Mouse (Mus musculus): ENCODE measurements around the gene Sp8. TPM values are rescaled to one million over a fixed set of nuclear protein-coding genes. Genes with fewer than 3 reads are reported as not detected.

The Sp8 gene
- polyA plus RNA-seq (2016; fragmentation: Nextera tagmentation; extraction: Ambion mirVana): 9.1 and 12.0 TPM in 2 replicates

- Histone ChIP-seq H3K4me1 (replicated peaks) (peaks cover 65% of the 10 kb centered on the region), H3K27me3 (ENCODE audit: insufficient read depth, poor library complexity, severe bottlenecking) (peaks cover 96% of the 10 kb centered on the region), H3K9me3 (no peaks in the 10 kb centered on the region), H3K27ac (peak within 1 kb of the TSS; percentile 93), H3K36me3 (peaks cover 10% of the 10 kb centered on the region), H3K4me3 (peak within 1 kb of the TSS; percentile 65)
- no peak for DNase-seq (ENCODE audit: low spot score)
- WGBS: 0% methylated on average over 6 of the region's 6 CpGs
Observed at GRCm38 (mm10) chr12:118846221-118846620, at the start of gene Sp8. TSS of gene Sp8 (plus strand) at chr12:118846329.

GRCm38 (mm10) chr12:118811328-118811961 lies 34.7 kb upstream of the Sp8 start:
- peaks cover 23% of the 10 kb centered on the region for H3K27me3 ChIP-seq (ENCODE audit: insufficient read depth, poor library complexity, severe bottlenecking)
- DNase-seq (ENCODE audit: low spot score): peak; percentile 31
- 2% methylated on average over 17 of the region's 17 CpGs for WGBS
- no peak overlapping the region for H3K27ac ChIP-seq
- H3K4me1 ChIP-seq (replicated peaks): peaks cover 8% of the 10 kb centered on the region
- H3K4me3 ChIP-seq: peak overlapping the region; percentile 37
- no peaks in the 10 kb centered on the region for H3K9me3 ChIP-seq
- no peaks in the 10 kb centered on the region for H3K36me3 ChIP-seq

- Histone ChIP-seq H3K36me3 (no peaks in the 10 kb centered on the region), H3K4me1 (replicated peaks) (peaks cover 8% of the 10 kb centered on the region), H3K27ac (no peak overlapping the region), H3K27me3 (ENCODE audit: insufficient read depth, poor library complexity, severe bottlenecking) (peaks cover 20% of the 10 kb centered on the region), H3K9me3 (no peaks in the 10 kb centered on the region), H3K4me3 (no peak overlapping the region)
- no peak for DNase-seq (ENCODE audit: low spot score)
- 88% methylated on average over 3 of the region's 3 CpGs for WGBS
Observed at GRCm38 (mm10) chr12:118814561-118814960, 31.6 kb upstream of the Sp8 start.

GRCm38 (mm10) chr12:118816156-118816555 lies 30.0 kb upstream of the Sp8 start:
- Histone ChIP-seq H3K4me3 (no peak overlapping the region), H3K4me1 (replicated peaks) (peaks cover 7% of the 10 kb centered on the region), H3K27me3 (ENCODE audit: insufficient read depth, poor library complexity, severe bottlenecking) (peaks cover 13% of the 10 kb centered on the region; the same call in 1 of the 2 replicates), H3K9me3 (no peaks in the 10 kb centered on the region), H3K27ac (no peak overlapping the region), H3K36me3 (no peaks in the 10 kb centered on the region)
- DNase-seq (ENCODE audit: low spot score): no peak

- peaks cover 30% of the 10 kb centered on the region for H3K27me3 ChIP-seq (ENCODE audit: insufficient read depth, poor library complexity, severe bottlenecking)
- no peak overlapping the region for H3K4me3 ChIP-seq
- H3K9me3 ChIP-seq: no peaks in the 10 kb centered on the region
- H3K27ac ChIP-seq: no peak overlapping the region
- H3K36me3 ChIP-seq: no peaks in the 10 kb centered on the region
- no peaks in the 10 kb centered on the region; the same call in 1 of the 2 replicates for H3K4me1 ChIP-seq (replicated peaks)
- no peak for DNase-seq (ENCODE audit: low spot score)
- 55% methylated on average over 6 of the region's 6 CpGs for WGBS
Observed at GRCm38 (mm10) chr12:118829881-118830280, 16.2 kb upstream of the Sp8 start.

- H3K4me1 ChIP-seq (replicated peaks): peaks cover 49% of the 10 kb centered on the region
- no peaks in the 10 kb centered on the region for H3K36me3 ChIP-seq
- H3K27ac ChIP-seq: peak overlapping the region; percentile 83
- peak overlapping the region; percentile 64 for H3K4me3 ChIP-seq
- H3K9me3 ChIP-seq: no peaks in the 10 kb centered on the region
- DNase-seq (ENCODE audit: low spot score): peak; percentile 67
- peaks cover 89% of the 10 kb centered on the region for H3K27me3 ChIP-seq (ENCODE audit: insufficient read depth, poor library complexity, severe bottlenecking)
- WGBS: under 1% methylated on average over 72 of the region's 72 CpGs
Observed at GRCm38 (mm10) chr12:118836411-118837341, 9.5 kb upstream of the Sp8 start.

- Histone ChIP-seq H3K27me3 (ENCODE audit: insufficient read depth, poor library complexity, severe bottlenecking) (peaks cover 89% of the 10 kb centered on the region), H3K27ac (peak overlapping the region; percentile 83; the same call in 1 of the 2 replicates), H3K36me3 (no peaks in the 10 kb centered on the region), H3K4me1 (replicated peaks) (peaks cover 54% of the 10 kb centered on the region), H3K4me3 (peak overlapping the region; percentile 64), H3K9me3 (no peaks in the 10 kb centered on the region)
- 2% methylated on average over 11 of the region's 11 CpGs for WGBS
- peak; percentile 42 for DNase-seq (ENCODE audit: low spot score)
Observed at GRCm38 (mm10) chr12:118837361-118837760, 8.8 kb upstream of the Sp8 start.

- WGBS: 3% methylated on average over 2 of the region's 2 CpGs
- peaks cover 63% of the 10 kb centered on the region for H3K4me1 ChIP-seq (replicated peaks)
- H3K9me3 ChIP-seq: no peaks in the 10 kb centered on the region
- H3K27ac ChIP-seq: no peak overlapping the region
- peaks cover 95% of the 10 kb centered on the region for H3K27me3 ChIP-seq (ENCODE audit: insufficient read depth, poor library complexity, severe bottlenecking)
- DNase-seq (ENCODE audit: low spot score): no peak
- H3K36me3 ChIP-seq: no peaks in the 10 kb centered on the region
- peak overlapping the region; percentile 11; the same call in 1 of the 2 replicates for H3K4me3 ChIP-seq
Observed at GRCm38 (mm10) chr12:118838260-118838659, 7.9 kb upstream of the Sp8 start.

GRCm38 (mm10) chr12:118839398-118839797 lies 6.7 kb upstream of the Sp8 start:
- peaks cover 99% of the 10 kb centered on the region for H3K27me3 ChIP-seq (ENCODE audit: insufficient read depth, poor library complexity, severe bottlenecking)
- no peak overlapping the region for H3K27ac ChIP-seq
- 6% methylated on average over 5 of the region's 5 CpGs for WGBS
- H3K4me3 ChIP-seq: no peak overlapping the region
- peaks cover 68% of the 10 kb centered on the region for H3K4me1 ChIP-seq (replicated peaks)
- no peaks in the 10 kb centered on the region for H3K36me3 ChIP-seq
- H3K9me3 ChIP-seq: no peaks in the 10 kb centered on the region
- no peak for DNase-seq (ENCODE audit: low spot score)

GRCm38 (mm10) chr12:118840301-118840700 lies 5.8 kb upstream of the Sp8 start:
- DNase-seq (ENCODE audit: low spot score): peak; percentile 37
- H3K4me3 ChIP-seq: peak overlapping the region; percentile 32
- peak overlapping the region; percentile 47; the same call in 1 of the 2 replicates for H3K27ac ChIP-seq
- H3K4me1 ChIP-seq (replicated peaks): peaks cover 75% of the 10 kb centered on the region
- 1% methylated on average over 15 of the region's 15 CpGs for WGBS
- H3K27me3 ChIP-seq (ENCODE audit: insufficient read depth, poor library complexity, severe bottlenecking): peaks cover 99% of the 10 kb centered on the region
- no peaks in the 10 kb centered on the region for H3K9me3 ChIP-seq
- H3K36me3 ChIP-seq: no peaks in the 10 kb centered on the region

GRCm38 (mm10) chr12:118840861-118841260 lies 5.3 kb upstream of the Sp8 start:
- H3K4me1 ChIP-seq (replicated peaks): peaks cover 80% of the 10 kb centered on the region
- no peaks in the 10 kb centered on the region for H3K9me3 ChIP-seq
- H3K4me3 ChIP-seq: peak overlapping the region; percentile 32
- no peaks in the 10 kb centered on the region for H3K36me3 ChIP-seq
- 3% methylated on average over 12 of the region's 12 CpGs for WGBS
- peaks cover 99% of the 10 kb centered on the region for H3K27me3 ChIP-seq (ENCODE audit: insufficient read depth, poor library complexity, severe bottlenecking)
- peak; percentile 57 for DNase-seq (ENCODE audit: low spot score)
- peak overlapping the region; percentile 47; the same call in 1 of the 2 replicates for H3K27ac ChIP-seq

GRCm38 (mm10) chr12:118841381-118841922 lies 4.7 kb upstream of the Sp8 start:
- DNase-seq (ENCODE audit: low spot score): peak; percentile 20
- Histone ChIP-seq H3K27me3 (ENCODE audit: insufficient read depth, poor library complexity, severe bottlenecking) (peaks cover 99% of the 10 kb centered on the region), H3K27ac (peak overlapping the region; percentile 53), H3K4me1 (replicated peaks) (peaks cover 83% of the 10 kb centered on the region), H3K4me3 (no peak overlapping the region), H3K36me3 (no peaks in the 10 kb centered on the region), H3K9me3 (no peaks in the 10 kb centered on the region)
- WGBS: 5% methylated on average over 5 of the region's 5 CpGs
